Mouse (Mus musculus) testis, adult 2 months (tissue): Measurements from ENCODE around the gene Cxcr5.

Source experiments
- CTCF ChIP-seq: fragments of 200-500 bp; IDR thresholded peaks from 2 replicates; pipeline ENCODE4 v1.5.1; 2012; ENCODE audit warnings: low read depth, mild to moderate bottlenecking, inconsistent platforms, low read length, moderate library complexity; ENCODE audit not compliant: control insufficient read depth, insufficient read depth, insufficient replicate concordance
- POLR2A ChIP-seq: fragments of 200-500 bp; IDR thresholded peaks from 2 replicates; pipeline ENCODE4 v1.6.1; 2012; ENCODE audit warnings: low read depth, mild to moderate bottlenecking, inconsistent platforms, low read length, moderate library complexity; ENCODE audit not compliant: control insufficient read depth

- TF ChIP-seq CTCF (no peak), POLR2A (no peak)
Observed at GRCm38 (mm10) chr9:44506566-44506965, 55.1 kb downstream of the Cxcr5 start.
